Mouse (Mus musculus) urinary bladder, postnatal 14 days (tissue): ENCODE results near the gene Akr1b8.
"Not testable (repeated sequence)": the region's sequence is repeated elsewhere in the genome, so short reads cannot be mapped to it uniquely, and the experiment has no call there.

Source experiments
- DNase-seq: peaks from one replicate; pipeline ENCODE4 v3.0.0; 2021; ENCODE audit warnings: low spot score

The Akr1b8 gene

GRCm38 (mm10) chr6:34350037-34350699 is 3.8 kb upstream of the Akr1b8 start:
- DNase-seq: no peak

GRCm38 (mm10) chr6:34351481-34351880 is 2.4 kb upstream of the Akr1b8 start:
- not testable (repeated sequence) for DNase-seq

GRCm38 (mm10) chr6:34352401-34352800 is 1.5 kb upstream of the Akr1b8 start:
- DNase-seq: no peak

GRCm38 (mm10) chr6:34354354-34355348 is 732 bp downstream of the Akr1b8 start:
- no peak for DNase-seq

GRCm38 (mm10) chr6:34355349-34355747 is 1.4 kb downstream of the Akr1b8 start:
- DNase-seq: no peak

- DNase-seq: no peak
These were observed 1.9 kb downstream of the Akr1b8 start for GRCm38 (mm10) chr6:34355841-34356240.

GRCm38 (mm10) chr6:34364217-34365136 is 10.6 kb downstream of the Akr1b8 start:
- no peak for DNase-seq

- DNase-seq: no peak
These were observed 14.1 kb downstream of the Akr1b8 start for GRCm38 (mm10) chr6:34367998-34368397.

- DNase-seq: no peak
These were observed 16.2 kb downstream of the Akr1b8 start for GRCm38 (mm10) chr6:34370081-34370480.

- DNase-seq: peak; percentile 83
These were observed 17.9 kb downstream of the Akr1b8 start for GRCm38 (mm10) chr6:34371700-34372351.

- DNase-seq: no peak
These were observed 19.9 kb downstream of the Akr1b8 start for GRCm38 (mm10) chr6:34373841-34374240.

GRCm38 (mm10) chr6:34375888-34376287 is 22.0 kb downstream of the Akr1b8 start:
- DNase-seq: not testable (repeated sequence)

- DNase-seq: no peak
These were observed 29.5 kb downstream of the Akr1b8 start for GRCm38 (mm10) chr6:34383401-34383800.

- peak; percentile 85 for DNase-seq
These were observed 30.3 kb downstream of the Akr1b8 start, which contains the start of gene Akr1b10 for GRCm38 (mm10) chr6:34384110-34384661. Gene Akr1b10, plus strand, starts transcription at chr6:34384218.

GRCm38 (mm10) chr6:34384701-34385370 is 30.9 kb downstream of the Akr1b8 start:
- DNase-seq: peak; percentile 77

GRCm38 (mm10) chr6:34388420-34389156 is 34.7 kb downstream of the Akr1b8 start:
- DNase-seq: no peak

GRCm38 (mm10) chr6:34395897-34396296 is 42.0 kb downstream of the Akr1b8 start:
- no peak for DNase-seq

- no peak for DNase-seq
These were observed 44.5 kb downstream of the Akr1b8 start for GRCm38 (mm10) chr6:34398431-34398830.

- DNase-seq: no peak
These were observed 45.8 kb downstream of the Akr1b8 start for GRCm38 (mm10) chr6:34399606-34400220.
